Mouse (Mus musculus) embryonic fibroblast, embryonic 13.5 days (primary cell): ENCODE results near the gene Gm17359.

ENCODE experiments used
- CTCF ChIP-seq: IDR thresholded peaks from 2 replicates; pipeline ENCODE4 v1.5.1; 2011; ENCODE audit warnings: mild to moderate bottlenecking, control low read depth, low read length, moderate library complexity, borderline replicate concordance; ENCODE audit not compliant: insufficient read depth
- POLR2A ChIP-seq: IDR thresholded peaks from 2 replicates; pipeline ENCODE4 v1.6.1; 2011; ENCODE audit warnings: low read depth, mild to moderate bottlenecking, control low read depth, low read length, moderate library complexity

- TF ChIP-seq CTCF (no peak), POLR2A (no peak)
These were observed 29.6 kb downstream of the Gm17359 start for GRCm38 (mm10) chr3:79366098-79366497.
